Mouse (Mus musculus): ENCODE measurements around the gene Pth1r. TPM values are rescaled to one million over a fixed set of nuclear protein-coding genes. Genes with fewer than 3 reads are reported as not detected.
A peak's percentile ranks its signal among the peaks of the same experiment; 100 is the strongest.

Pth1r gene
- total RNA-seq, 2 experiments from 2014 or later = 9.1 to 9.3 TPM

DNA sequence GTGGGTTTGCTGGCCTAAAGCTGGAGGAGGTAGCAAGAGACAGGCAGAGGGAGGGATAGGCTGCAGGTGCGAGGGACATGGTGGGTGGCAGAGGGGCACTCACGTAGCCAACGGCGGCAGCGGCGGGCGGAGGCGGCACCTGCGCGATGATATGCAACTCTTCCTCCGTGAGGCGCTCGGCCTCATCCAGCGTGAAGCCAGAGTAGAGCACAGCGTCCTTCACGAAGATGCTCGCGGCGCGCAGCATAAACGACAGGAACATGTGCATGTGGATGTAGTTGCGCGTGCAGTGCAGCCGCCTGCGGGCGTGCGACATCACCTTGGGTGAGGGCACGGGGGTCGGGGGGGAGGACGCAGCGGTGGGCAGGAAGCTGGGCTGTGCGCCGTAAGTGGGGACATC is 20.1 kb downstream of the Pth1r start:
- DNase-seq (ENCODE audit: extremely low spot score in 1 of 2, low spot score in 2 of 2) = peak in 1 of 2 experiments; percentile 53
- intact Hi-C loops (cut with DNase I) = loop anchor here (10.0 kb wide), 1 partner anchor 218 kb away; the partner anchor contains the start of gene Tdgf1

DNA sequence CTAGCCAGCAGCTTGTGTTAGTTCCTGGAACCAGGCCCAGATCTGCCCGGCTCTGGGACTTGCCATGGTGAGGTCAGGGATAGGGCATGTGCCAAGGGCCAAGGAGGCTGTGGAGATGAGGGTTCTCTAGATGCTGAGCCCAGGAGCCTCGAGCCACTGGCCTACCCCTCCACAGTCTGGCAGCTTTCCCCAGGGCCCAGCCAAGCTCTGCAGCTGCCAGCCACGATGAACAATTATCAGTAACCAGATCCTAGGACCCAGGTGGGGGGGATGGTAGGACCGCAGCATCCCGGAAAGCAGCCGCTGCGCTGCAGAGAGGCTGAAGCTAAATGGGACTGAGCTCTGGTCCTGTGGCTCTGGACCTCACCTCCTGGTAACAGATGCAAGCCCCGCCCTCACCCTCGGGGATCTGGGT is 21.2 kb downstream of the Pth1r start:
- intact Hi-C loops (cut with DNase I) = loop anchor here (10.0 kb wide), 1 partner anchor 219 kb away; the partner anchor contains the start of gene Tdgf1

DNA sequence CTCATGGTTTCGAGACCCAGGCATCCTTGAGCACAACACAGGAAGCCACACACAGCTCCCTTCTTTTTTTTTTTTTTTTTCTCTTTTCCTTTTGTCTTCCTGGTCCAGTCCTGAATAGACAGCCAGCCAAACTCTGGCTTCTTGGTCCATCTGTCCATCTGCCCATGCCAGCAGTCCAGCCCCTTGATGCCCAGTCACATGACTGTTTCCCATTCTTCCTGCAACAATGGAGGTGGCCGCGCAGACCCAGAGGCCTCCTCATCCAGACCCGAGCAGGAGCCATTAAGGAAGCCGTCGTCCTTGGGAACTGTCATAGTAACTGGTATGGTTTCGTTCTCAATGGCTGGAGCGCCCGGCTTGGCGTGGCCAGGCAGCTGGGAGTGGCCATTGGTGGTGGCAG is 24.9 kb downstream of the Pth1r start:
- DNase-seq (ENCODE audit: extremely low spot score in 1 of 2, low spot score in 2 of 2) = no peak
- intact Hi-C loops (cut with DNase I) = loop anchor here (10.0 kb wide), 1 partner anchor 223 kb away; the partner anchor contains the start of gene Tdgf1

More for the DNA sequence above, 21.2 kb downstream of the Pth1r start:
- peak in 1 of 2 experiments; percentile 65 for DNase-seq (ENCODE audit: extremely low spot score in 1 of 2, low spot score in 2 of 2)

DNA sequence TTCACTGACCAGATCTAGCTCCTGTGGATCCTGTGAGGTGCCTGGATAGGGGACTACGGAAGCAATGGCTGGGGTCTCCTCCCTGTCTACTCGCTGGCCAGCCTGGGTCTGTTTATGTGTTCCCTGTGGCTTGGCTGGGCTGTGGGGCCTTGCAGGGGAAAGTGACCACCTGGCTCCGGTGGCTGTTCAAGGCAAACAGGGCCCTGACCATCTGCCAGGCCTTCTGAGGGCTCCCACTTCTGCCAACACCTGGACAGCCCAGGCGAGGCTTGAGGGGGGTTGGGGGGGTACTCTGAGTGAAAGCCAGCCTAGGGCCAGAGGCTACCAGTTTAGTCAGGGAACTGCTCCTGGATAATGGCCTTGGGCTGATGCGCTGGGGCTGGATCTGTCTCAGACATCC is 27.0 kb downstream of the Pth1r start:
- DNase-seq (ENCODE audit: extremely low spot score in 1 of 2, low spot score in 2 of 2) = no peak
- intact Hi-C loops (cut with DNase I) = loop anchor here (5.0 to 10.0 kb wide), 2 partner anchors 152 to 225 kb away; partner anchors contain the start of gene Tdgf1

DNA sequence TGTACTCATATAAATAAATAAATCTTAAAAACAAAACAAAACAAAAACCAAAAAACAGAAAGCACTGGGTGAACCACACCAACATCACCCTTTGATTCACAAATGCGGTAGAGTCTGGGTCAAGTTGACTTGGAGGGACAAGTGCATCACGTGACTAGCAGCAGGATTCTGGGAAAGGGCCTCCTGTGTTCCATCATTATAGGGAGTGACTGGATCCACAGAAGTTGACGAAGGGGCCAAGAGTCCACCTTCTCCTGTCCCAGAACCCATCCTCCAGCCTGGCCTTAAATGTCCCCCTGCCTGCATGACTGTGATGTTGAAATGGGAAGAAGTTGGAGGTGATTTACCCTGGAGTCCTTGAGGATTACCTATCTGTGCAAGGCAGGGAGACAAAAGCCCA is 28.1 kb downstream of the Pth1r start:
- intact Hi-C loops (cut with DNase I) = loop anchor here (5.0 kb wide), 1 partner anchor 153 kb away; no protein-coding TSS in a partner anchor
- DNase-seq (ENCODE audit: extremely low spot score in 1 of 2, low spot score in 2 of 2) = no peak

DNA sequence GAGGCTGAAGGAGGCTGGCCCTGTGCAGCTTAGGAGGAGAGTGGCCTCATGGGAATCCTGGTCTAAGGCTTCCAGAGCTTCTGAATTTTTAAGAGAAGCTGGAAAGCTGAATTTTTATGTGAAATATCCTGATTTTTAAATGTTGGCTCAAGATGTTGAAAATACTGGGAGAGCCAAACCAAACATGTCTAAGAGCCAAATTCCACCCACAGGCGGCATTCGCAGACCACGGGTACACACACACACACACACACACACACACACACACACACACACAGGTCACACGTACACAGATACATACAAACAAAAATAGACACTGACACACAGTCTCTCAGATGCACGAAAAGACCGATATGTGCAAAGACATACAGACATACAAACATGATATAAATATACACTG is 28.9 kb downstream of the Pth1r start:
- intact Hi-C loops (cut with DNase I) = loop anchor here (5.0 kb wide), 1 partner anchor 154 kb away; no protein-coding TSS in a partner anchor

DNA sequence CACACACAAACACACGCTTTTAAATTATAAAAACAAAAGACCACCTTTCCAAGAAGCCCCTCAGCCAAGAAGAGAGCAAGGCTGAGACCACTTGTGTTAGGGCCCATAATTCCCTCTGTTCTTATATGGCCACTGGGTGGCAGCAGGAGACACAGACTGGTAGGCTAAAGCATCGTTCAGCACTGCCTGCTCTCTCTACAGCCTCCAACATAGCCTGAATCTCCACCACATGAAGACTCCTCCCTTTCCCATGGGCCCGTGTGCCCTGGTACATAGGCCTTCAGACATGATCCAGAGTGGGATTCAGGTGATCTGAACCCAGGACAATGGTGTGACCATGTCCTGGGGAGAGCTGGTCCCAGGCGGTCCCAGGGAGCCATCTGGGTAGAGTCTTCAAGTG is 30.2 kb downstream of the Pth1r start:
- intact Hi-C loops (cut with DNase I) = loop anchor here (1.0 to 5.0 kb wide), 2 partner anchors 65 to 156 kb away; no protein-coding TSS in a partner anchor
- peak; percentile 73 to 74 for DNase-seq (ENCODE audit: extremely low spot score in 1 of 2, low spot score in 2 of 2)

More for the DNA sequence above, 28.9 kb downstream of the Pth1r start:
- no peak for DNase-seq (ENCODE audit: extremely low spot score in 1 of 2, low spot score in 2 of 2)

DNA sequence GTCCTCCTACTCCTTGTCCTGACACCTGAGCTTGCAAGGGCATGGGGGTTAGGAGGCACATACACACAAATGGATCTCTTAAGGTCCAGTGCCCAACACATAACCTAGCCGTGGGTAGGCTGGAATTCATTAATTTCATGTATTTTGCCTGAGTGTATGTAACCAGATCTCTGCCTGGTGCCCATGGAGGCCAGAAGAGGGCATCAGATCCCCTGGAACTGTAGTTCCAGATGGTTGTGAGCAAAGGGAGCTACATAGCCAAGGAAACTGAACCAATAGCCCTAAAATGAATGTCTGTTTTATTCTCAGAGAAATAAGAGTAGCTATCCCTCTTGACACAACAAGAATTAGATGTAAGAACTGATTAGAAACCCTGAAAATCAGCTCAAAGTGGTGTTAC is 31.5 kb downstream of the Pth1r start:
- no peak for DNase-seq (ENCODE audit: extremely low spot score in 1 of 2, low spot score in 2 of 2)
- intact Hi-C loops (cut with DNase I) = loop anchor here (5.0 kb wide), 1 partner anchor 157 kb away; no protein-coding TSS in a partner anchor

DNA sequence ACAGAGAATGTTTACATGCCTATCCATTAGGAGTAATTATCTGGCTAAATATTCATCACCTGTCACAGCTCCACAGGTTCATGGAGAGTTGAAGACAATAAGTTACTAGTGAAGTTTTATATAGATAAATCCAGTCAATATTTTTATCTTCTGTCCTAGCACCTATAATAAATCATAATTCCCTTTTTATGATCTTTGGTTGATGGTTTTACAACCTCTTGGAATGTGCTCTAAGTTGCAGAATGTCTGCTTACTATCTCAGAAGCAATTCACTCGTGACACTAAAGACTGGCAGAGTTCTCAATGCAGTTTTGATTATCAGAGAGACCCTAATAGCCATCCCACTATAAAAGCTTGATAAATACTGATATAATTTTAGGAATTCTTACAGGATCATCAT is 33.6 kb downstream of the Pth1r start:
- DNase-seq (ENCODE audit: extremely low spot score in 1 of 2, low spot score in 2 of 2) = no peak
- intact Hi-C loops (cut with DNase I) = no loop called here

DNA sequence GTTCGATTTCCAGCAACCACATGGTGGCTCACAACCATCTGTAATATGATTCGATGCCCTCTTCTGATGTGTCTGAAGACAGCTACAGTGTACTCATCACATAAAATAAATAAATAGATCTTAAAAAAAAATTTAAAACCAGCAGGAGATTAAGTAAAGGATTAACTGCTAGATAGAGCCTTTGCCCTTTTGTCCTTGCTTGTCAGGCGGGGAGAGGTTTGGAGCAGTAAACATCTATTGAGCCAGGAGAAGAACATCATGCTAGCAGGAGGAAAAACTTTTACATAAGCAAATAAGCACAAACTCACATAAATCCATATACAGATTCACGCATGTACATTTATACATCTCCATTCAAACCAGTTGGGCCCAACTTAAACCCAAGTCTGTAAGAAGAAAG is 34.4 kb downstream of the Pth1r start:
- no peak for DNase-seq (ENCODE audit: extremely low spot score in 1 of 2, low spot score in 2 of 2)
- intact Hi-C loops (cut with DNase I) = no loop called here

DNA sequence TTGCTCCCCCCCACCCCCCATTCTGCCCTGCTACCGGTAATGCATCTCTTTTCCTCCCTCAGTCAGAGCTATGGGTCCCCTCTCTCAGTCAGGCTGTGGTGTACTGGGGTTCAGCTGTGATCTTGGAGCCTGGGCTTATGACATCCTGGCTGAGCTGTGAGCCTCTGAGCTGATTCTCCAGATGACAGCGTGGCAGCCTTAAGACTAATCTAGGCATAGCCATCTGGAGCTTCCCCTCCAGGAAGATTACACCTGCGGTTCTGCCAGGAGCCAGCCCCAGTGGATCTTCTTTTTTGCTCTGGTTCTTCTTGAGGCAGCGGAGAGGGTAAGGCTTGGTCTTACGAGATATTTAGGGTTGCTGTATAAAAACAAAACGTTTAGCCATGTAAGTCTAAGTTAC is 34.9 kb downstream of the Pth1r start:
- no peak for DNase-seq (ENCODE audit: extremely low spot score in 1 of 2, low spot score in 2 of 2)
- intact Hi-C loops (cut with DNase I) = no loop called here

DNA sequence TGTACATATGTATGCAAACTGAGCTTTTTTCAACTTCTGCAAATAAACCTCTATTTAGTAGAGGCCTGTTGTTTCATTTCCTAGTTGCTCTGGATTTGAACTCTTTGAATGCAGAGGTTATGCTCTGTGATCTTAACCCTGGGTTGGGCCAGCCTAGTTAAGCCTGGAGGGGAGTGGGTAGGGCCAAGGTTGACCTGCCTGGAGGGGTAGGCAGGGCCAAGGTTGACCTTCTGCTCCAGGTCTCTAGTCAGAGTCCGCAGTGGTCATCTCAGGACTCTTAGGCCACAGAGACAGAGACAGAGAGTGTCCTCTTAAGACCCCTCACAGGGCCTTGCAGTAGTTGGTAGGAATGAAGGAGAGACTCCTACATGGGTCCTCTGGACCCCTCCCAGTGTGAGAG is 35.4 kb downstream of the Pth1r start:
- intact Hi-C loops (cut with DNase I) = no loop called here

DNA sequence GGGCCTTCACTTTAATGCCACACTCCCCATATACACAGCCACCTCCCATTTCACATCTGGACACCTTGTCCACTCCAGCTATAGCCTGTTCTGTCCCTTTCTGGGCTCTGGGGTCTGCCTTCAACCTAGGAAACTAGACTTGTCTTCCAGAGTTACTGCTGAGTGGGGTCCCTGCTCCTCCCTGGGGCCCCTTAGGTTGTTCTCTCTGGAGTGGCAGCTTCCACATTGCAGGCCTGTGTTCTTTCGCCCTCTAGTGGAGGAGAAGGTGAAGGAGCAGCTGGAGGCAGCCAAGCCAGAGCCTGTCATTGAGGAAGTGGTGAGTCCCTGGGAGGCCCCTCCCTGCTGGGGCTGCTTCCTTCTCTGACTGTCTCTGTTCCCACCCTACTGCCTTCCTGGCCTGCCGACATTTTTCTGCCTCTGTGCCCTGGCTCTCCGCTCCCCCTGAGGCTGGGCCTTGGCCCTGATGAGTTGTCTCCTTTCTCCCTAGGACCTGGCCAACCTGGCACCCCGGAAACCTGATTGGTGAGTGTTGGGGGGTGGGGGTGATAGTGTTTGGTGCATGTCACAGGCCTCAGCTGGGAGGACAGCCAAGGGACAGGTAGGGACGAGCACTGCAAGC is 37.2 kb downstream of the Pth1r start:
- DNase-seq (ENCODE audit: extremely low spot score in 1 of 2, low spot score in 2 of 2) = peak; percentile 78 to 87
- intact Hi-C loops (cut with DNase I) = loop anchor here (1.0 to 10.0 kb wide), 3 partner anchors 74 to 295 kb away; partner anchors contain the start of gene Ngp

More for the DNA sequence above, 35.4 kb downstream of the Pth1r start:
- no peak for DNase-seq (ENCODE audit: extremely low spot score in 1 of 2, low spot score in 2 of 2)

DNA sequence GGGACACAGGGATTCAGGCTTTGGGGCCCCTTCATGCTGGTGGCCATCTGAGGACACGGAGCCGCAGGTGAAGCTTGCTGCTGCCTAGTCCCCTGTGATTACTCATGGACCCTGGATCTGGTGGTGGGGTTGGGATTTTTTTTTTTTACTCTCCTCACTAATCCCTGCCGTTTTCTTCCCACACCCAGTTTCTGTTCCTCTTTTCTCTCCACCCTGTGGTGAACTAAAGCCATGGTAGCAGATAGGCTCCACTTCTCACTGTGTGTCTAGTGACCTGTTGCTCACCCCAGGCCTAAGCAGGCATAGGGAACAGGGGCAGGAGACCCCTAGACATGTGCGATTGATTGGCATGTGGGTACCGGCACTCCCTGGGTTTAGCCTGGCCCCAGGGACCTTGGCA is 40.2 kb downstream of the Pth1r start:
- intact Hi-C loops (cut with DNase I) = loop anchor here (10.0 kb wide), 2 partner anchors 262 to 292 kb away; partner anchors contain the start of gene Ngp

DNA sequence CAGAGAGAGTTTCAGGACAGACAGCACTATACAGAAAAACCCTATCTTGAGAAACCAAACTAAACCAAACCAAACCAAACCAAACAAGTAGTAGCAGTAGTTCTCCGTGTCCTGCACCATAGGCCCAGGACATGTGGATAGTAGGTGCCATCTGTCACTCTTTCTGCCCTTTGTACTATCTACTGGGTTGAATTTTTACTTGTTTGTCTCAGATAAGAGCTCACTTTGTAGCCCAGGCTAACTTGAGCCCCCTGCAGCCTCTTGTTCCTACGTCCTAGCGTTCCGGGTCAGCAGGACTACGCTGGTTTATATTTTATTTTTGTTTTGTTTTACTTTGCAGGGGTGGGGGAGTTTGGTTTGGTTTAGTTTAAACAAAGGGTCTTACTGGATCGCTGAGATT is 43.0 kb downstream of the Pth1r start:
- DNase-seq (ENCODE audit: extremely low spot score in 1 of 2, low spot score in 2 of 2) = no peak
- intact Hi-C loops (cut with DNase I) = loop anchor here (10.0 kb wide), 2 partner anchors 259 to 289 kb away; partner anchors contain the start of gene Ngp

More for the DNA sequence above, 40.2 kb downstream of the Pth1r start:
- no peak for DNase-seq (ENCODE audit: extremely low spot score in 1 of 2, low spot score in 2 of 2)

DNA sequence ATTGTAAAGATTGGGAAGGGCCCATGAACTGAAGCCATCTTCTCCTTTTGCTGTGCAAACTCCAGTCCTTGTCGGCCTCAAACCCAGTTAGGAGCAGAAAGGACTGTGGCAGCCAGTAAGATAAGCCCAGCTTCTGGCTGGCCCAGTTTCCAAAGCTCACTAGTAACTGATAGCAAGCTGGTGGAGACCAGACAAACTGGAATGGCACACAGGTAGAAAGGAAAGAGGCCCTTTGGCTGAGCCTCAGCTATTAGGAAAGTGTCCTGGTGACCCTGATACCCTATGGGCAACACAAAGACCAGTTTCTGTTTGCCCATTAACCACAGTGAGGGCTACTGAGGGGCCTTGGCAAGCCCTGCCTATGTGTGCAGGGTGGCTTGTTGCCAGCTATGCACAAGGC is 44.1 kb downstream of the Pth1r start:
- DNase-seq (ENCODE audit: extremely low spot score in 1 of 2, low spot score in 2 of 2) = no peak
- intact Hi-C loops (cut with DNase I) = loop anchor here (10.0 kb wide), 2 partner anchors 258 to 288 kb away; partner anchors contain the start of gene Ngp

DNA sequence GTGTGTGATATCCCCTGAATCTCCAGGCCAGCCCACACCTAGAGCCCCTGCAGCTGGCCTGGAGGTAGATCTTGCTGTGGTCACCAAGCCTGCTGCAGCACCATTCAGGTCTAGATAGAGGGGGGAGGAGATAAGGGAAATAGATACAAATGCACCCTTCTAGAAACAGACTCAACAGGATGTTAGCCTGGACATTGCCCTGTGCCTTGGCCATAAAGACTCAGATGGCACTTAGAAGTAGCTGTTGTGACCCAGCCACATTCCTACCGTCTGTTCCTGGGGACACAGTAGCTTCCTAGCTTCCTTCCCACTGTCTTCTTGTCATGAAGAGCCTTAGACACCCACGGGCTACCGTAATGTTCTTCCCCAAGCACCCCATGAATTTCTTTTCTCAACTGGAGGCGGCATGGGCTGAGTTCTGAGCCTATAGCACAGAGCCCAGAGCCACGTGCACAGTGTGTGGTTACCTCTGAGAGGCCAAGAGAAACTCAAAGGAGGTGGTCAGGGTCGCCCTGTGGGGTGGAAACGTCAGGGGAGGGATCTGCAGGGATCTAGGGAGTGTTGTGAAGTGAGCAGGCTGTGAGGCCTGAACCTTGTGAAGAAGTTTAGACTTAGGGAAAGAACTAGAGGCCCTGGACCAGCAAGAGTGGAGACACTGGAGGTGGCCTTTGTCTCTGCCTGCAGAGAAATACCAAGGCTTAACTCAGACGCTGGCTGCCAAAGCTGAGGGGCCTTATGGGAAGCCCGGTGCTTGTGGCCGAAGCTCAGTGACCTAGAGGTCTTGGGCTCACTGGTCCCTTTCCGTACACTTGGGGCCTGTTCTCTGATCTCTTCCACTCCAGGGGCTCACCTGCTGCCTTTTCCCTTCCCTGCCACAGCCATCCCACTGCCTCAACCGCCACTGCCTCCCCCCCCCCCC is 45.6 kb downstream of the Pth1r start:
- DNase-seq (ENCODE audit: extremely low spot score in 1 of 2, low spot score in 2 of 2) = no peak
- intact Hi-C loops (cut with DNase I) = loop anchor here (10.0 kb wide), 2 partner anchors 257 to 287 kb away; partner anchors contain the start of gene Ngp

DNA sequence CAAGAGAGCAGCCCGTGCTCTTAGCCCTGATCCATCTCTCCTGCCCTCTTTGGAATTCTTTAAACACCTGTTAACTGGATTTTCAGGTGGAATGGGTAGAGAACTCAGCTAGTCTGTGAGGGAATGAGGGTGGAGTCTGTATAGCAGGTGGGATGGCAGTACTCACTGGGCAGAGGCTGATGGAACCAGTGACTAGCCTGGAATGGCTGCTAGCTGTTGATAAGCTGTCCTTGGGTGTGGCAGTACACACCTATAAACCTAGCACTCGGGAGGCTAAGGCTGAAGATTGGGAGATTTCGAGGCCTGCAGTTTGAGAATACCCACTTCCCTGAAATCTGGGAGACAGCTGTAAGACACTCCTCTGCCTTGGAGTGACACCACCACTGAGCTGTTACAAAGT is 47.4 kb downstream of the Pth1r start:
- intact Hi-C loops (cut with DNase I) = no loop called here

DNA sequence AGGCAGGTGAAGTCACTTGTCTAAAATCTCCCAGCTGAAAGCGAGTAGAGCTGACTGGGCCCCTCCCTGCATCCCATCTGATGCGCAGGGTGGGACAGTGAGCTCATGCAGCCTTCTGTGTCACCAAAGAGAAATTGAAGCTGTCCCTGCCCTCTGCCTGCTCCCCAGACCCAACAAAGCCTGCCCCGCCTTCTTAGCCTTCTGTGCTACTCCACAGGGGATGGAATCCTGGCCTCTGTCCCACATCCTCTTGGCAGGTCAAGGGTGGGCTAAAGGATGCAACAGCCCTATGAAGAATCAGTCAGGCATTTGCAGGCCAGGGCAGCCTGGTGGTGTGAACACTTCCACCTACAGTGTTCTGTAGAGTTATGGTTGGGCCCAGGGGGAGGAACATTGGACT is 49.5 kb downstream of the Pth1r start:
- DNase-seq (ENCODE audit: extremely low spot score in 1 of 2, low spot score in 2 of 2) = peak in 1 of 2 experiments; percentile 87
- intact Hi-C loops (cut with DNase I) = no loop called here

More for the DNA sequence above, 47.4 kb downstream of the Pth1r start:
- DNase-seq (ENCODE audit: extremely low spot score in 1 of 2, low spot score in 2 of 2) = no peak

All from left cerebral cortex, postnatal 10 days (tissue).